Mouse (Mus musculus) liver, adult 2 months (tissue): ENCODE data around the gene Metrn. TPM values are rescaled to one million over a fixed set of nuclear protein-coding genes. Genes with fewer than 3 reads are reported as not detected.

Experiments used
- DNase-seq: peaks from one replicate; pipeline ENCODE4 v3.0.0-alpha.2; 2011; ENCODE audit warnings: low read depth, low spot score; ENCODE audit errors: extremely low read depth
- H3K27ac ChIP-seq: fragments of 200-500 bp; replicated peaks from 2 replicates; pipeline ENCODE4 v1.5.1; 2012; ENCODE audit warnings: low read depth, mild to moderate bottlenecking, control low read depth, inconsistent platforms, low read length; ENCODE audit not compliant: insufficient read depth
- H3K27me3 ChIP-seq: fragments of 200-500 bp; 2 replicates; pipeline ENCODE4 v1.6.1; 2012; ENCODE audit warnings: mild to moderate bottlenecking, moderate library complexity, low read length, inconsistent platforms; ENCODE audit not compliant: control insufficient read depth, insufficient read depth
- H3K36me3 ChIP-seq: fragments of 200-500 bp; 2 replicates; pipeline ENCODE4 v1.6.1; 2012; ENCODE audit warnings: low read length, inconsistent platforms; ENCODE audit not compliant: control insufficient read depth, insufficient read depth
- H3K4me1 ChIP-seq: fragments of 200-500 bp; 2 replicates; pipeline ENCODE4 v1.6.1; 2011; ENCODE audit warnings: low read length; ENCODE audit not compliant: control insufficient read depth, insufficient read depth
- H3K4me3 ChIP-seq: fragments of 200-500 bp; 2 replicates; pipeline ENCODE4 v1.5.1; 2011; ENCODE audit warnings: low read depth, mild to moderate bottlenecking, control low read depth, low read length, moderate library complexity; ENCODE audit not compliant: insufficient read depth
- H3K79me2 ChIP-seq: fragments of 200-500 bp; 2 replicates; pipeline ENCODE4 v1.6.1; 2012; ENCODE audit warnings: inconsistent platforms, mild to moderate bottlenecking, low read length, moderate library complexity; ENCODE audit not compliant: control insufficient read depth, insufficient read depth
- H3K9ac ChIP-seq: fragments of 200-500 bp; 2 replicates; pipeline ENCODE4 v1.6.1; 2012; ENCODE audit warnings: low read depth, mild to moderate bottlenecking, control low read depth, inconsistent platforms, low read length
- CTCF ChIP-seq: fragments of 200-500 bp; IDR thresholded peaks from 2 replicates; pipeline ENCODE4 v1.5.1; 2011; ENCODE audit warnings: low read depth, low read length, control low read depth
- POLR2A ChIP-seq: fragments of 200-500 bp; IDR thresholded peaks from 2 replicates; pipeline ENCODE4 v1.6.1; 2011; ENCODE audit warnings: low read length, control low read depth; ENCODE audit not compliant: insufficient read depth; ENCODE audit errors: extremely low read depth
- WGBS: fragments of 180-500 bp; shearing (Covaris S2); methylation state at CpG from one replicate; pipeline ENCODE4 v1.1.7; 2018; 5-methylcytosine and 5-hydroxymethylcytosine counted together
- polyA plus RNA-seq: library from polyadenylated mRNA; depleted of rRNA; stranded (reverse); fragments of >200 nt; gene quantifications from 2 replicates; pipeline ENCODE4 v1.2.3, GENCODE M21; 2012
- total RNA-seq: library from RNA; depleted of rRNA; stranded (reverse); fragments of >200 nt; gene quantifications from 2 replicates; pipeline ENCODE4 v1.2.3, GENCODE M21; 2014

Metrn gene
- total and polyA plus RNA-seq, 2 experiments = 21.6 to 22.2 TPM

GRCm38 (mm10) chr17:25841117-25841880, 44.4 kb upstream of the Metrn start, which contains the start of gene Gm20683:
Gene Gm20683 (minus strand): TSS chr17:25841763.
- H3K27me3 ChIP-seq = no peaks in the 10 kb centered on the region
- 0 out of 2 replicates have a peak, but pooled peaks cover 2% of the 10 kb centered on the region for H3K36me3 ChIP-seq
- H3K27ac ChIP-seq = no peak within 1 kb of the TSS
- 95% methylated on average over 22 of the region's 22 CpGs for WGBS
- peaks cover 15% of the 10 kb centered on the region; the same call in 1 of the 2 replicates for H3K79me2 ChIP-seq
- H3K4me1 ChIP-seq = peaks cover 39% of the 10 kb centered on the region
- no peak within 1 kb of the TSS for H3K9ac ChIP-seq
- H3K4me3 ChIP-seq = no peak within 1 kb of the TSS
- DNase-seq = no peak
- TF ChIP-seq POLR2A = no peak
- no peak for TF ChIP-seq CTCF

- no peaks in the 10 kb centered on the region for H3K27me3 ChIP-seq
- TF ChIP-seq POLR2A (no peak), CTCF (no peak)
- no peak overlapping the region for H3K4me3 ChIP-seq
- 0 out of 2 replicates have a peak, but pooled peaks cover 2% of the 10 kb centered on the region for H3K36me3 ChIP-seq
- WGBS = 93% methylated on average over 6 of the region's 6 CpGs
- no peak overlapping the region for H3K27ac ChIP-seq
- H3K9ac ChIP-seq = no peak overlapping the region
- DNase-seq = no peak
- peaks cover 16% of the 10 kb centered on the region for H3K79me2 ChIP-seq
- H3K4me1 ChIP-seq = peaks cover 47% of the 10 kb centered on the region
These were observed 43.6 kb upstream of the Metrn start for GRCm38 (mm10) chr17:25840519-25840918.

- H3K79me2 ChIP-seq = peaks cover 24% of the 10 kb centered on the region
- H3K27ac ChIP-seq = peak overlapping the region; percentile 73
- peak overlapping the region; percentile 17 for H3K9ac ChIP-seq
- H3K4me1 ChIP-seq = peaks cover 55% of the 10 kb centered on the region
- no peak overlapping the region for H3K4me3 ChIP-seq
- peak; percentile 87 for DNase-seq
- H3K36me3 ChIP-seq = 0 out of 2 replicates have a peak, but pooled peaks cover 2% of the 10 kb centered on the region
- TF ChIP-seq POLR2A (no peak), CTCF (no peak)
- H3K27me3 ChIP-seq = no peaks in the 10 kb centered on the region
- 47% methylated on average over 14 of the region's 14 CpGs for WGBS
These were observed 42.7 kb upstream of the Metrn start for GRCm38 (mm10) chr17:25839455-25840235.

GRCm38 (mm10) chr17:25838904-25839303, 42.0 kb upstream of the Metrn start:
- H3K27ac ChIP-seq = peak overlapping the region; percentile 66
- peak overlapping the region; percentile 17 for H3K9ac ChIP-seq
- no peak overlapping the region for H3K4me3 ChIP-seq
- peaks cover 23% of the 10 kb centered on the region for H3K79me2 ChIP-seq
- 0 out of 2 replicates have a peak, but pooled peaks cover 2% of the 10 kb centered on the region for H3K36me3 ChIP-seq
- peaks cover 59% of the 10 kb centered on the region for H3K4me1 ChIP-seq
- 63% methylated on average over 4 of the region's 4 CpGs for WGBS
- peak; percentile 38 for DNase-seq
- H3K27me3 ChIP-seq = no peaks in the 10 kb centered on the region
- no peak for TF ChIP-seq CTCF
- no peak for TF ChIP-seq POLR2A

- 0 out of 2 replicates have a peak, but pooled peaks cover 2% of the 10 kb centered on the region for H3K36me3 ChIP-seq
- 64% methylated on average over 3 of the region's 3 CpGs for WGBS
- peaks cover 12% of the 10 kb centered on the region for H3K79me2 ChIP-seq
- peaks cover 50% of the 10 kb centered on the region for H3K4me1 ChIP-seq
- no peaks in the 10 kb centered on the region for H3K27me3 ChIP-seq
- H3K4me3 ChIP-seq = no peak overlapping the region
- DNase-seq = no peak
- no peak for TF ChIP-seq CTCF
- no peak for TF ChIP-seq POLR2A
- H3K9ac ChIP-seq = no peak overlapping the region
- H3K27ac ChIP-seq = 0 out of 2 replicates have a peak overlapping the region, but pooled peaks have one; percentile 6
These were observed 40.6 kb upstream of the Metrn start for GRCm38 (mm10) chr17:25837533-25837932.
